Mouse (Mus musculus) thymus, adult 2 months (tissue): ENCODE data around the gene Syne1. TPM values are rescaled to one million over a fixed set of nuclear protein-coding genes. Genes with fewer than 3 reads are reported as not detected.

Source experiments
- DNase-seq: peaks from one replicate; pipeline ENCODE4 v3.0.0; 2021
- H3K27ac ChIP-seq: fragments of 200-500 bp; 2 replicates; pipeline ENCODE4 v1.5.1; 2012; ENCODE audit warnings: low read length, control low read depth; ENCODE audit not compliant: control insufficient read depth, insufficient read depth
- H3K27me3 ChIP-seq: fragments of 200-500 bp; 2 replicates; pipeline ENCODE4 v1.6.1; 2012; ENCODE audit warnings: mild to moderate bottlenecking, low read length, moderate library complexity, mixed read lengths; ENCODE audit not compliant: control insufficient read depth, insufficient read depth
- H3K36me3 ChIP-seq: fragments of 200-500 bp; 2 replicates; pipeline ENCODE4 v1.6.1; 2012; ENCODE audit warnings: mild to moderate bottlenecking, low read length, moderate library complexity; ENCODE audit not compliant: control insufficient read depth, insufficient read depth
- H3K4me1 ChIP-seq: fragments of 200-500 bp; replicated peaks from 2 replicates; pipeline ENCODE4 v1.6.1; 2012; ENCODE audit warnings: low read length; ENCODE audit not compliant: control insufficient read depth, insufficient read depth
- H3K4me3 ChIP-seq: fragments of 200-500 bp; 2 replicates; pipeline ENCODE4 v1.5.1; 2012; ENCODE audit warnings: mild to moderate bottlenecking, low read length, control low read depth, moderate library complexity; ENCODE audit not compliant: control insufficient read depth, insufficient read depth
- CTCF ChIP-seq: fragments of 200-500 bp; IDR thresholded peaks from 2 replicates; pipeline ENCODE4 v1.5.1; 2012; ENCODE audit warnings: mild to moderate bottlenecking, control low read depth, low read length, moderate library complexity, borderline replicate concordance; ENCODE audit not compliant: control insufficient read depth, poor library complexity, insufficient read depth; ENCODE audit errors: extremely low read depth
- POLR2A ChIP-seq: fragments of 200-500 bp; IDR thresholded peaks from 2 replicates; pipeline ENCODE4 v1.6.1; 2012; ENCODE audit warnings: mild to moderate bottlenecking, low read length, control low read depth, moderate library complexity; ENCODE audit not compliant: control insufficient read depth, poor library complexity, insufficient read depth; ENCODE audit errors: extremely low read depth
- WGBS: fragments of 180-500 bp; shearing (Covaris S2); methylation state at CpG from one replicate; pipeline ENCODE4 v1.1.7; 2018; 5-methylcytosine and 5-hydroxymethylcytosine counted together
- polyA plus RNA-seq: library from polyadenylated mRNA; depleted of rRNA; stranded (reverse); fragments of >200 nt; gene quantifications from 2 replicates; pipeline ENCODE4 v1.2.3, GENCODE M21; 2012

Syne1 gene
- polyA plus RNA-seq, 1 experiment, result 33.5 TPM

DNA sequence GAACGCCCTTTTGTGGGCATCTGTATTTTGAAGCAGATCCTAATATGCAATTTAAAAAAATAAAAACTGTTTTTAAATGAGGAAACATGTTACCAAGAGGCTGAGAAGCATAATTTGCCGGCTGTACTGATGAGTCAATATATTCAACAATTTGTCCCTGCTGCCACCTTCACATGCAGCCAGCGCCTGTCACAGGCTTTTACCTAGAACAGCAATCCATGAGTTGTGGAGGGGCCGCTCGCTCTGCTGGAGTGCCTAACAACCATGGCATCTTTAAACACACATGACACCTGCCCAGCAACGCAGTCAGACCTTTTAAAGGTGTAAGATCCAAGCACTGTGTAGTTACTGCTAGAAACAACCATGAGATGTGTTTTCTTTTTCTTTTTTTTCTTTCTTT is 183.0 kb downstream of the Syne1 start:
- no peak for DNase-seq
- WGBS, result 94% methylated on average over 6 of the region's 6 CpGs

GRCm38 (mm10) chr10:5367465-5368011 is 183.7 kb downstream of the Syne1 start:
- H3K4me1 ChIP-seq, result no peaks in the 10 kb centered on the region
- no peaks in the 10 kb centered on the region for H3K36me3 ChIP-seq
- H3K27me3 ChIP-seq, result no peaks in the 10 kb centered on the region
- H3K4me3 ChIP-seq, result no peak overlapping the region
- 86% methylated on average over 12 of the region's 12 CpGs for WGBS
- no peak for DNase-seq
- TF ChIP-seq POLR2A (no peak), CTCF (no peak)
- no peak overlapping the region for H3K27ac ChIP-seq

More for the DNA sequence above, 183.0 kb downstream of the Syne1 start:
- H3K27me3 ChIP-seq, result no peaks in the 10 kb centered on the region
- H3K4me1 ChIP-seq, result no peaks in the 10 kb centered on the region
- TF ChIP-seq POLR2A, result no peak
- H3K4me3 ChIP-seq, result no peak overlapping the region
- H3K36me3 ChIP-seq, result no peaks in the 10 kb centered on the region
- no peak overlapping the region for H3K27ac ChIP-seq

DNA sequence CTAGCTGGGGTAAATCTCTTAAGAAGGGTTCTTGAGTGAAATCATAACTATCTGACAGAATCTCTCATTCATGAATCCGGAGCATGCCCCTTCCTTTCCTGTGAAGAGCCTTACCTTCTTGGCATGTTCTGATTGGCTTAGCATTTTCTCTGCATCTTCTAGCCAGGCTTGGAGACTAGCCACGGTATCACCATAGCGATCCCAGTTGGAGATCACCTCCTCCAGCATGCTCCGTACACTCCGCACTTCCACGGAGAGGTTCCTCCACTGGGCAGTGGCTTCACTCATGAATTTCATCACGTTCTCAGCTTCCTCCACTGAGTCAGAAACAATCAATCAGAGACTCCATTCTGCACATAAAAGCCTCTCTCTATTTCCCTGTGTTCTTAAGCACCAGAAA is 190.7 kb downstream of the Syne1 start:
- Histone ChIP-seq H3K27me3 (no peaks in the 10 kb centered on the region), H3K27ac (no peak overlapping the region), H3K36me3 (no peaks in the 10 kb centered on the region), H3K4me3 (no peak overlapping the region), H3K4me1 (no peaks in the 10 kb centered on the region)
- WGBS, result 85% methylated on average over 7 of the region's 7 CpGs
- TF ChIP-seq POLR2A (no peak), CTCF (no peak)
- DNase-seq, result no peak

GRCm38 (mm10) chr10:5356614-5357013 is 194.7 kb downstream of the Syne1 start:
- Histone ChIP-seq H3K36me3 (no peaks in the 10 kb centered on the region), H3K4me1 (no peaks in the 10 kb centered on the region), H3K27ac (no peak overlapping the region), H3K27me3 (no peaks in the 10 kb centered on the region), H3K4me3 (no peak overlapping the region)
- no peak for TF ChIP-seq CTCF
- TF ChIP-seq POLR2A, result no peak
- no peak for DNase-seq
- WGBS, result 96% methylated on average over 5 of the region's 5 CpGs

DNA sequence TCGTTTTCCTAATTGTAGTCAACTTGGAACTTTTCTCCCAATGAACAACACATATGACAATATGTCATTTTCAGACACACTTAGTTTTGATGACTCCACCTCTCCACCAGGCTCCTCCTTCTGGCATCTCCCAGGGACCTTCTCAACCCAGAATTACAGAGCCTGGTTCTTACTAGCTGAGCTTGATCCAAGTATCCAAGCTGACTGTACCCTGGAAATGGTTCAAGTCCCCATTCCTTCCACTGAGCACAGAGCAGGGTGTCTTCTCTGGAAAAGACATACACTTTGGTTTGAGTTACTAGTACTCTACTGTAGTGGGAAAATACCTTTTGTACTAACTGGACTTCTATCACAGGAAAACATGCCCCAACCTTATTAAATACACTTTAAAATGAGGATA is 197.9 kb downstream of the Syne1 start:
- Histone ChIP-seq H3K27ac (no peak overlapping the region), H3K27me3 (no peaks in the 10 kb centered on the region), H3K4me3 (no peak overlapping the region), H3K36me3 (no peaks in the 10 kb centered on the region), H3K4me1 (no peaks in the 10 kb centered on the region)
- 91% methylated on average over 1 of the region's 1 CpGs for WGBS
- DNase-seq, result no peak
- no peak for TF ChIP-seq POLR2A
- TF ChIP-seq CTCF, result no peak

GRCm38 (mm10) chr10:5346911-5347310 is 204.4 kb downstream of the Syne1 start:
- no peaks in the 10 kb centered on the region for H3K4me1 ChIP-seq
- DNase-seq, result no peak
- 76% methylated on average over 1 of the region's 1 CpGs for WGBS
- TF ChIP-seq CTCF, result no peak
- TF ChIP-seq POLR2A, result no peak
- no peak overlapping the region for H3K27ac ChIP-seq
- H3K36me3 ChIP-seq, result no peaks in the 10 kb centered on the region
- H3K27me3 ChIP-seq, result no peaks in the 10 kb centered on the region
- no peak overlapping the region for H3K4me3 ChIP-seq

DNA sequence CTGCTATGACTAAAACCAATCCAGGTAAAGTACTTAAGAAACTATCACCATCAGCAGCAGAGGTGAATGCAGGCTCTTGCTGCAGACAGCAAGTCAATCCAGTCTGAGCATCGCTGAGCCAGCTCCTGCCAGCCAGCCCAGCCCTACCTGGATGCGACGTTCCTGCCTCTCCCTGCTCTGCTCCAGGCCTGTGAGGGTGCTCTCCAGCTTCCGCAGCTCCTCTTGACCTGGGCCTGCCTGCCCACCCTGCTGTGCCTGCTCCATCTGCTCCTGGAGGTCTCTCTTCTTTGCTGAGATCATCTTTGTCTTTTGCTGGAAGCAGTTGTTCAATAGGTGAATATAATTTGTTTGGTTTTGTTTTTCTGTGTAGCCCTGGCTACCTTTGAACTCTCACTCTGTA is 208.1 kb downstream of the Syne1 start:
- WGBS, result 94% methylated on average over 4 of the region's 4 CpGs

GRCm38 (mm10) chr10:5336394-5336793 is 214.9 kb downstream of the Syne1 start:
- H3K4me1 ChIP-seq, result peaks cover 4% of the 10 kb centered on the region
- H3K4me3 ChIP-seq, result no peak overlapping the region
- no peaks in the 10 kb centered on the region for H3K36me3 ChIP-seq
- DNase-seq, result no peak
- H3K27ac ChIP-seq, result no peak overlapping the region
- no peaks in the 10 kb centered on the region for H3K27me3 ChIP-seq
- TF ChIP-seq CTCF, result no peak
- TF ChIP-seq POLR2A, result no peak

More for the DNA sequence above, 208.1 kb downstream of the Syne1 start:
- H3K36me3 ChIP-seq, result no peaks in the 10 kb centered on the region
- no peak for DNase-seq
- TF ChIP-seq CTCF (no peak), POLR2A (no peak)
- H3K4me1 ChIP-seq, result peaks cover 7% of the 10 kb centered on the region
- H3K27me3 ChIP-seq, result no peaks in the 10 kb centered on the region
- no peak overlapping the region for H3K4me3 ChIP-seq
- H3K27ac ChIP-seq, result no peak overlapping the region
